Mouse (Mus musculus) kidney, embryonic 14.5 days (tissue): ENCODE results near the gene Sh2d2a. TPM values are rescaled to one million over a fixed set of nuclear protein-coding genes. Genes with fewer than 3 reads are reported as not detected.
"Not testable (repeated sequence)": the region's sequence is repeated elsewhere in the genome, so short reads cannot be mapped to it uniquely, and the experiment has no call there.

ENCODE experiments used
- ATAC-seq: fragments of 200-750 bp; cut with Nextera tagmentation; 2 replicates; pipeline ENCODE4 v1.8.0; 2017; ENCODE audit warnings: moderate number of reproducible peaks, mild to moderate bottlenecking, moderate TSS enrichment, moderate library complexity; ENCODE audit not compliant: low FRiP score, low TSS enrichment
- H3K27ac ChIP-seq: fragments of 300-500 bp; sonication (generic); 2 replicates; pipeline ENCODE4 v1.5.1; 2014; ENCODE audit warnings: low read depth, mild to moderate bottlenecking, low read length, moderate library complexity, mixed read lengths
- H3K27me3 ChIP-seq: fragments of 300-500 bp; sonication (generic); 2 replicates; pipeline ENCODE4 v1.6.1; 2014; ENCODE audit warnings: mild to moderate bottlenecking, low read length; ENCODE audit not compliant: control insufficient read depth, insufficient read depth
- H3K36me3 ChIP-seq: fragments of 300-500 bp; sonication (generic); 2 replicates; pipeline ENCODE4 v1.6.1; 2014; ENCODE audit warnings: low read length, mixed read lengths; ENCODE audit not compliant: control insufficient read depth, insufficient read depth
- H3K4me1 ChIP-seq: fragments of 300-500 bp; sonication (generic); 2 replicates; pipeline ENCODE4 v1.6.1; 2014; ENCODE audit warnings: low read length, mixed read lengths; ENCODE audit not compliant: control insufficient read depth, insufficient read depth
- H3K4me2 ChIP-seq: fragments of 300-500 bp; sonication (generic); replicated peaks from 2 replicates; pipeline ENCODE4 v1.6.1; 2014; ENCODE audit warnings: low read depth, mild to moderate bottlenecking, low read length
- H3K4me3 ChIP-seq: fragments of 300-500 bp; sonication (generic); 2 replicates; pipeline ENCODE4 v1.5.1; 2014; ENCODE audit warnings: mild to moderate bottlenecking, low read length
- H3K9ac ChIP-seq: fragments of 300-500 bp; sonication (generic); 2 replicates; pipeline ENCODE4 v1.6.1; 2014; ENCODE audit warnings: low read depth, mild to moderate bottlenecking, low read length, moderate library complexity
- H3K9me3 ChIP-seq: fragments of 300-500 bp; sonication (generic); 2 replicates; pipeline ENCODE4 v1.6.1; 2016; ENCODE audit warnings: low read length; ENCODE audit not compliant: control insufficient read depth
- WGBS: fragments of 180-500 bp; shearing (Covaris S2); extraction: QIAGEN DNeasy Blood & Tissue Kit; methylation state at CpG from one replicate; pipeline ENCODE4 v1.1.7; 2014; 5-methylcytosine and 5-hydroxymethylcytosine counted together
- polyA plus RNA-seq: library from polyadenylated mRNA; unstranded; fragments of >200 nt; fragmentation: Nextera tagmentation; extraction: Ambion mirVana; gene quantifications from 2 replicates; pipeline ENCODE4 v1.2.1, GENCODE M21; 2014

The Sh2d2a gene
- polyA plus RNA-seq, 1 experiment from 2014 or later = 0.22 TPM

DNA sequence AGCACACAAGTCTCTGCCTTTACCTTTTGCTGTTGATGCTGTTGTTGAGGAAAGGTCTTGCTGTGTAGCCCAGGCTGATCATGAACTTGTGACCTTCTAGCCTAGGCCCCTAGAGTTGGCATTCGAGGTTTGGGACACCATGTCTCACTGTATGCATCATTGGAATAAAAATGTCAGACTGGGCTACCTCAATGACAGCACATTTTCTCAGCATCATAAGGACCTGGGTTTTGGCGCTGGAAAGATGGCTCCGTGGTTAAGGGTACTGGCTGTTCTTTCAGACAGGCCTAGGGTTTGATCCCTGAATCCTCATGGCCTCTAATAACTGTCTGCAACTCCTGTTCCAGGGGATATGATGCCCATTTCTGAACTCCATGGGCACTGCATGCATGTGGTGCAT is 53.2 kb downstream of the Sh2d2a start:
- H3K4me3 ChIP-seq = no peak overlapping the region
- no peak overlapping the region for H3K4me2 ChIP-seq
- ATAC-seq = no peak
- no peaks in the 10 kb centered on the region for H3K36me3 ChIP-seq
- no peak overlapping the region for H3K9ac ChIP-seq
- H3K27ac ChIP-seq = no peak overlapping the region
- no peaks in the 10 kb centered on the region for H3K4me1 ChIP-seq
- H3K9me3 ChIP-seq = no peaks in the 10 kb centered on the region
- 77% methylated on average over 3 of the region's 3 CpGs for WGBS
- H3K27me3 ChIP-seq = no peaks in the 10 kb centered on the region

DNA sequence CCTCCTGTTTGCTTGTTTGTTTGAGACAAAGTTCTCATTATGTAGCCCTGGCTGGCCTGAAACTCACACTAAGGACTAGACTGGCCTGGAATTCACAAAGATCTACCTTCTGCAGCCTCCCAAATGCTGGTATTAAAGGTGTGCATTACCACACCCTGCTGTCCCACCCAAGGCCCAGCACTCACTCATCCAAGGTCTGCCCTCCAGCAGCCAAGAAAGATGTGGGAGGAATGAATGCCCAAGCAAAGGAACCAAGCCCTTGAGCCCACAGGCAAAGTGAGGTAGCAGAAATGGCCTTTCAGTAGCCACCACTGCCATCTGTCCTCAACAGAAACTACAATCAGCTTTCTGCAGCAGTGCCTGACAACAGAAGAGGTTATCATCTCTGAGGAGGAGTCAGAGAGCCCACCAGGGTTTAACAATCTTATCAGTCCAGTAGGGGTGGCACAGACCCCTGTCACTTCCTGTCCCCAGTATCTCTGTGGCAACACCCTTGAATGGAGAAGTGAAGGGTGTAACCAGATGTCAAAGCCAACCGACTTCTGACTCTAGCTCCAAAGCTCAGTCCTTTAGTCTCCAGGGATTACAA is 54.6 kb downstream of the Sh2d2a start:
- H3K27ac ChIP-seq = no peak overlapping the region
- H3K9ac ChIP-seq = no peak overlapping the region
- H3K9me3 ChIP-seq = no peaks in the 10 kb centered on the region
- WGBS = 50% methylated on average over 1 of the region's 1 CpGs
- no peak overlapping the region for H3K4me3 ChIP-seq
- H3K4me1 ChIP-seq = no peaks in the 10 kb centered on the region
- H3K4me2 ChIP-seq = no peak overlapping the region
- no peak for ATAC-seq
- H3K36me3 ChIP-seq = no peaks in the 10 kb centered on the region
- H3K27me3 ChIP-seq = no peaks in the 10 kb centered on the region

DNA sequence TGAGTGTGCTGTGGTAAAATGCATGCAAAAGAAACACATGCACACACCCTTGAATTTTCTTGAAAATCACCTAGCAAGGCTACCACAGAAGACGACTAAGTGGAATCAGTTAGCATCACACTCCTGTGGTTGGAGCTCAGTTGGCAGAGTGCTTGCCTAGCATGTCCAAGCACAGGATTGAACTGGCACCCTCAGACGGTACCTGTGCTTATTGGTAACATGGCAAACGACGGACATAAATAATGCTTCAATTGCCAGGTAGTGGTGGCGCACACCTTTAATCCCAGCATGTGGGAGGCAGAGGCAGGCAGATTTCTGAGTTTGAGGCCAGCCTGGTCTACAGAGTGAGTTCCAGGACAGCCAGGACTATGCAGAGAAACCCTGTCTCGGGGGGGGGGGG is 55.4 kb downstream of the Sh2d2a start:
- H3K9ac ChIP-seq, H3K4me3 ChIP-seq, H3K4me1 ChIP-seq, H3K27me3 ChIP-seq, ATAC-seq, H3K9me3 ChIP-seq, H3K27ac ChIP-seq, H3K36me3 ChIP-seq, H3K4me2 ChIP-seq: not testable (repeated sequence)
- 87% methylated on average over 5 of the region's 6 CpGs for WGBS

DNA sequence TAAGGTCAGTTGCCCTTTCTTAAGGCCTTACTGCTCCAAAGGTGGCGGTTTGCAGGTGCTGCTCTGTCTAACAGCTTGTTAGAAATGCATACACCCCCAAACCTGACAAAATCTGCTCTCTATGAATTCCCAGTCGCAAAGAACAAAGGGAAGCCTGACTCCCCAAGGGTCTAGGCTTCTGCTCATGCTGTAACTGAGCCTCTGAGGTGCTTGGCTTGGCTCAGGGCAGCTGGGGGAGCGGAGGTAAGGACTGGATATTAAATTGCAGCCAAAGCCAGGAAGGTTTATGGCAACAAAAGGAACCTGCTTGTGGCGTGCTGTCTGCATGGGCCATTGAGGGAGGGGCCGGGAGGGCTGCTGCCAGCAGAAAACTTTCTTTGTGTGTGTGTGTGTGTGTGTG is 57.3 kb downstream of the Sh2d2a start:
- ATAC-seq = no peak
- Histone ChIP-seq H3K4me3 (no peak overlapping the region), H3K4me1 (peaks cover 13% of the 10 kb centered on the region), H3K9ac (no peak overlapping the region), H3K4me2 (no peak overlapping the region), H3K36me3 (no peaks in the 10 kb centered on the region), H3K9me3 (no peaks in the 10 kb centered on the region), H3K27ac (peak overlapping the region; percentile 42; the same call in 1 of the 2 replicates), H3K27me3 (no peaks in the 10 kb centered on the region)
- WGBS = 47% methylated on average over 5 of the region's 5 CpGs

Other genes starting within 250 kb of the Sh2d2a start
- gene Arhgef11, start 229.2 kb upstream of the Sh2d2a start, polyA plus RNA-seq = 11.0 and 21.9 TPM in 2 replicates
- gene Lrrc71, start 98.1 kb upstream of the Sh2d2a start, polyA plus RNA-seq = 0.87 and 0.89 TPM in 2 replicates
- 5.3 and 5.4 TPM in 2 replicates for gene Ntrk1, start 51.6 kb upstream of the Sh2d2a start, polyA plus RNA-seq
- 0.95 and 0.97 TPM in 2 replicates for gene Insrr, start 49.8 kb upstream of the Sh2d2a start, polyA plus RNA-seq
- gene Pear1, start 22.4 kb upstream of the Sh2d2a start, polyA plus RNA-seq = 25.3 and 41.0 TPM in 2 replicates
- 15.6 and 16.6 TPM in 2 replicates for gene Prcc, start 38.9 kb downstream of the Sh2d2a start, polyA plus RNA-seq
- 231 and 254 TPM in 2 replicates for gene Hdgf, start 59.6 kb downstream of the Sh2d2a start, polyA plus RNA-seq
- gene Mrpl24, start 72.8 kb downstream of the Sh2d2a start, polyA plus RNA-seq = 76.7 and 81.0 TPM in 2 replicates
- 34.6 and 45.5 TPM in 2 replicates for gene Isg20l2, start 83.6 kb downstream of the Sh2d2a start, polyA plus RNA-seq
- gene Rrnad1, start 84.0 kb downstream of the Sh2d2a start, polyA plus RNA-seq = 19.3 and 21.6 TPM in 2 replicates
- 113 and 169 TPM in 2 replicates for gene Crabp2, start 101.9 kb downstream of the Sh2d2a start, polyA plus RNA-seq
- gene Nes, start 124.3 kb downstream of the Sh2d2a start, polyA plus RNA-seq = 14.8 and 26.1 TPM in 2 replicates
- gene Bcan, start 153.5 kb downstream of the Sh2d2a start, polyA plus RNA-seq = not detected in 2 replicates
- gene Hapln2, start 180.8 kb downstream of the Sh2d2a start, polyA plus RNA-seq = not detected in 2 replicates
- 48.1 and 48.6 TPM in 2 replicates for gene Gpatch4, start 196.4 kb downstream of the Sh2d2a start, polyA plus RNA-seq
- gene Naxe, start 211.7 kb downstream of the Sh2d2a start, polyA plus RNA-seq = 159 and 171 TPM in 2 replicates
- not detected in 2 replicates for gene Ttc24, start 231.5 kb downstream of the Sh2d2a start, polyA plus RNA-seq
- 15.5 and 20.9 TPM in 2 replicates for gene Iqgap3, start 235.2 kb downstream of the Sh2d2a start, polyA plus RNA-seq